Mouse (Mus musculus) MEL (cell line): ENCODE data around the gene Coro1b. TPM values are rescaled to one million over a fixed set of nuclear protein-coding genes. Genes with fewer than 3 reads are reported as not detected.

Experiments used
- DNase-seq: peaks from one replicate; pipeline ENCODE4 v3.0.0; 2011; ENCODE audit warnings: low read depth, low spot score
- H3K27ac ChIP-seq: 2 replicates; pipeline ENCODE4 v1.5.1; 2012; ENCODE audit warnings: low read depth, mild to moderate bottlenecking, control low read depth, low read length, moderate library complexity; ENCODE audit not compliant: control insufficient read depth
- H3K27me3 ChIP-seq, 2 experiments: fragments of 150-350 bp in 1 of 2; sonication (generic) in 1 of 2; 2 replicates each; pipeline ENCODE4 v1.6.1; 2012; ENCODE audit warnings: low read length in 2 of 2, mild to moderate bottlenecking in 2 of 2, improper control_type of control experiment in 1 of 2, moderate library complexity in 1 of 2; ENCODE audit not compliant: insufficient read depth in 2 of 2, control insufficient read depth in 1 of 2
- H3K36me3 ChIP-seq, 2 experiments: 2 replicates each; pipeline ENCODE4 v1.6.1; 2012 to 2014; ENCODE audit warnings: low read length in 2 of 2, improper control_type of control experiment in 1 of 2, inconsistent platforms in 1 of 2, mild to moderate bottlenecking in 1 of 2; ENCODE audit not compliant: insufficient read depth in 2 of 2, control insufficient read depth in 1 of 2
- H3K4me1 ChIP-seq, 2 experiments: fragments of 150-350 bp in 1 of 2; sonication (generic) in 1 of 2; 2 replicates each; pipeline ENCODE4 v1.6.1; 2012; ENCODE audit warnings: low read length in 2 of 2, improper control_type of control experiment in 1 of 2, mild to moderate bottlenecking in 1 of 2; ENCODE audit not compliant: insufficient read depth in 2 of 2, control insufficient read depth in 1 of 2
- H3K4me3 ChIP-seq, 2 experiments: fragments of 150-350 bp in 1 of 2; sonication (generic) in 1 of 2; 2 replicates each; pipeline ENCODE4 v1.5.1; 2012; ENCODE audit warnings: low read depth in 2 of 2, low read length in 2 of 2, mild to moderate bottlenecking in 2 of 2, moderate library complexity in 2 of 2, control low read depth in 1 of 2, improper control_type of control experiment in 1 of 2; ENCODE audit not compliant: control insufficient read depth in 1 of 2, insufficient read depth in 1 of 2
- H3K79me2 ChIP-seq: 2 replicates; pipeline ENCODE4 v1.6.1; 2012; ENCODE audit warnings: mild to moderate bottlenecking, low read length, moderate library complexity; ENCODE audit not compliant: control insufficient read depth, poor library complexity, insufficient read depth
- H3K9ac ChIP-seq: 2 replicates; pipeline ENCODE4 v1.6.1; 2012; ENCODE audit warnings: low read depth, mild to moderate bottlenecking, control low read depth, low read length, moderate library complexity; ENCODE audit not compliant: control insufficient read depth, poor library complexity, severe bottlenecking
- H3K9me3 ChIP-seq: fragments of 150-350 bp; sonication (generic); replicated peaks from 2 replicates; pipeline ENCODE4 v1.6.1; 2012; ENCODE audit warnings: mild to moderate bottlenecking, low read length, improper control_type of control experiment, moderate library complexity; ENCODE audit not compliant: insufficient read depth
- CHD1 ChIP-seq: IDR thresholded peaks from 2 replicates; pipeline ENCODE4 v1.6.1; 2012; ENCODE audit warnings: low read depth, mild to moderate bottlenecking, inconsistent platforms, low read length, improper control_type of control experiment
- CTCF ChIP-seq, 3 experiments: IDR thresholded peaks in 2 of 3; conservative IDR thresholded peaks in 1 of 3; 2 replicates each; pipeline ENCODE4 v1.5.1; 2011 to 2012; ENCODE audit warnings: low read length in 3 of 3, low read depth in 2 of 3, mild to moderate bottlenecking in 2 of 3, improper control_type of control experiment in 1 of 3, inconsistent platforms in 1 of 3, mixed read lengths in 1 of 3, moderate library complexity in 1 of 3; ENCODE audit not compliant: control insufficient read depth in 1 of 3, insufficient read depth in 1 of 3, poor library complexity in 1 of 3, severe bottlenecking in 1 of 3
- E2F4 ChIP-seq: IDR thresholded peaks from 2 replicates; pipeline ENCODE4 v1.6.1; 2011; ENCODE audit warnings: low read depth, low read length, improper control_type of control experiment, borderline replicate concordance
- EP300 ChIP-seq, 2 experiments: IDR thresholded peaks; 2 replicates each; pipeline ENCODE4 v1.6.1; 2011; ENCODE audit warnings: improper control_type of control experiment in 2 of 2, low read length in 2 of 2, low read depth in 1 of 2, mild to moderate bottlenecking in 1 of 2
- GABPA ChIP-seq: IDR thresholded peaks from 2 replicates; pipeline ENCODE4 v1.6.1; 2012; ENCODE audit warnings: low read depth, mild to moderate bottlenecking, inconsistent platforms, low read length, improper control_type of control experiment, moderate library complexity
- GATA1 ChIP-seq: IDR thresholded peaks from 2 replicates; pipeline ENCODE4 v1.6.1; 2011; ENCODE audit warnings: low read depth, low read length, improper control_type of control experiment
- HCFC1 ChIP-seq: IDR thresholded peaks from 2 replicates; pipeline ENCODE4 v1.6.1; 2012; ENCODE audit warnings: low read depth, mild to moderate bottlenecking, inconsistent platforms, low read length, improper control_type of control experiment, moderate library complexity
- KAT2A ChIP-seq: conservative IDR thresholded peaks from 2 replicates; pipeline ENCODE4 v1.6.1; 2012; ENCODE audit warnings: low read depth, low read length, improper control_type of control experiment, inconsistent platforms
- MAFK ChIP-seq: IDR thresholded peaks from 2 replicates; pipeline ENCODE4 v1.6.1; 2011; ENCODE audit warnings: low read depth, mild to moderate bottlenecking, low read length, improper control_type of control experiment, borderline replicate concordance
- MAX ChIP-seq: IDR thresholded peaks from 2 replicates; pipeline ENCODE4 v1.6.1; 2011; ENCODE audit warnings: low read length, improper control_type of control experiment
- MAZ ChIP-seq: IDR thresholded peaks from 2 replicates; pipeline ENCODE4 v1.6.1; 2012; ENCODE audit warnings: low read depth, mild to moderate bottlenecking, inconsistent platforms, low read length, improper control_type of control experiment
- MEF2A ChIP-seq: IDR thresholded peaks from 2 replicates; pipeline ENCODE4 v1.6.1; 2014; ENCODE audit warnings: low read depth, mild to moderate bottlenecking, inconsistent platforms, low read length, improper control_type of control experiment; ENCODE audit not compliant: poor library complexity, insufficient replicate concordance, severe bottlenecking; ENCODE audit errors: extremely low read depth
- MXI1 ChIP-seq: IDR thresholded peaks from 2 replicates; pipeline ENCODE4 v1.6.1; 2011; ENCODE audit warnings: mild to moderate bottlenecking, low read depth, low read length, improper control_type of control experiment
- MYB ChIP-seq: IDR thresholded peaks from 2 replicates; pipeline ENCODE4 v1.6.1; 2011; ENCODE audit warnings: mild to moderate bottlenecking, low read depth, low read length, improper control_type of control experiment
- MYC ChIP-seq: IDR thresholded peaks from 2 replicates; pipeline ENCODE4 v1.6.1; 2011; ENCODE audit warnings: low read depth, mild to moderate bottlenecking, low read length, improper control_type of control experiment, moderate library complexity
- NRF1 ChIP-seq: IDR thresholded peaks from 2 replicates; pipeline ENCODE4 v1.6.1; 2014; ENCODE audit warnings: low read depth, mild to moderate bottlenecking, inconsistent platforms, low read length, improper control_type of control experiment, moderate library complexity; ENCODE audit not compliant: poor library complexity, insufficient read depth, severe bottlenecking
- POLR2AphosphoS2 ChIP-seq: IDR thresholded peaks from 2 replicates; pipeline ENCODE4 v1.6.1; 2011; ENCODE audit warnings: low read length, improper control_type of control experiment
- POLR2AphosphoS5 ChIP-seq: IDR thresholded peaks from 2 replicates; pipeline ENCODE4 v1.6.1; 2012; ENCODE audit warnings: low read depth, borderline replicate concordance, mild to moderate bottlenecking, inconsistent platforms, low read length, moderate library complexity, mixed read lengths
- RAD21 ChIP-seq: IDR thresholded peaks from 2 replicates; pipeline ENCODE4 v1.6.1; 2011; ENCODE audit warnings: mild to moderate bottlenecking, low read depth, low read length, improper control_type of control experiment
- RCOR1 ChIP-seq: IDR thresholded peaks from 2 replicates; pipeline ENCODE4 v1.6.1; 2012; ENCODE audit warnings: low read depth, mild to moderate bottlenecking, inconsistent platforms, low read length, improper control_type of control experiment
- SIN3A ChIP-seq: IDR thresholded peaks from 2 replicates; pipeline ENCODE4 v1.6.1; 2012; ENCODE audit warnings: low read length, improper control_type of control experiment, inconsistent platforms
- SMC3 ChIP-seq: IDR thresholded peaks from 2 replicates; pipeline ENCODE4 v1.6.1; 2011; ENCODE audit warnings: low read depth, low read length, improper control_type of control experiment
- TAL1 ChIP-seq: IDR thresholded peaks from 2 replicates; pipeline ENCODE4 v1.6.1; 2012; ENCODE audit warnings: mild to moderate bottlenecking, inconsistent platforms, low read length, moderate library complexity, mixed read lengths
- TCF12 ChIP-seq: IDR thresholded peaks from 2 replicates; pipeline ENCODE4 v1.6.1; 2014; ENCODE audit warnings: low read depth, mild to moderate bottlenecking, inconsistent platforms, low read length, improper control_type of control experiment, moderate library complexity
- UBTF ChIP-seq: IDR thresholded peaks from 2 replicates; pipeline ENCODE4 v1.6.1; 2012; ENCODE audit warnings: low read depth, mild to moderate bottlenecking, inconsistent platforms, low read length, improper control_type of control experiment, moderate library complexity, borderline replicate concordance; ENCODE audit not compliant: insufficient read depth
- USF2 ChIP-seq, 2 experiments: IDR thresholded peaks; 2 replicates each; pipeline ENCODE4 v1.6.1; 2011 to 2012; ENCODE audit warnings: improper control_type of control experiment in 2 of 2, low read length in 2 of 2, borderline replicate concordance in 1 of 2, inconsistent platforms in 1 of 2, low read depth in 1 of 2, mild to moderate bottlenecking in 1 of 2; ENCODE audit not compliant: insufficient read depth in 1 of 2
- ZC3H11A ChIP-seq: IDR thresholded peaks from 2 replicates; pipeline ENCODE4 v1.6.1; 2012; ENCODE audit warnings: low read depth, mild to moderate bottlenecking, inconsistent platforms, low read length, improper control_type of control experiment
- ZMIZ1 ChIP-seq: IDR thresholded peaks from 2 replicates; pipeline ENCODE4 v1.6.1; 2012; ENCODE audit warnings: low read depth, mild to moderate bottlenecking, inconsistent platforms, low read length, improper control_type of control experiment, moderate library complexity
- ZNF384 ChIP-seq: IDR thresholded peaks from 2 replicates; pipeline ENCODE4 v1.6.1; 2012; ENCODE audit warnings: low read depth, mild to moderate bottlenecking, inconsistent platforms, low read length, improper control_type of control experiment
- polyA plus RNA-seq, 2 experiments: library from polyadenylated mRNA; stranded (reverse) in 1 of 2; unstranded in 1 of 2; fragments of >175 nt in 1 of 2; fragments of >200 nt in 1 of 2; gene quantifications; 2 replicates each; pipeline versions ENCODE4 v1.2.1 to v1.2.4; 2012; ENCODE audit warnings: low replicate concordance in 2 of 2, low read depth in 1 of 2; ENCODE audit not compliant: insufficient read length in 2 of 2, insufficient read depth in 1 of 2, missing spikeins in 1 of 2
- total RNA-seq: library from RNA; depleted of rRNA; stranded (reverse); fragments of 300-350 nt; gene quantifications from 2 replicates; pipeline ENCODE4 v1.2.3, GENCODE M21; 2012

Gene Coro1b
- total and polyA plus RNA-seq, 3 experiments = 55.5 to 111 TPM; not detected in 1

- Histone ChIP-seq H3K36me3 (peaks cover 6 to 24% of the 10 kb centered on the region in 2 experiments; a peak in 3 of 4 replicates), H3K9ac (no peak overlapping the region), H3K27me3 (no peaks in the 10 kb centered on the region), H3K4me3 (no peak overlapping the region), H3K27ac (no peak overlapping the region), H3K9me3 (no peaks in the 10 kb centered on the region), H3K4me1 (peaks cover 6 to 32% of the 10 kb centered on the region in 2 experiments), H3K79me2 (peaks cover 37% of the 10 kb centered on the region)
- TF ChIP-seq E2F4 (no peak), MAFK (0 out of 2 replicates have a peak, but pooled peaks have one; percentile 50)
- DNase-seq = no peak
Observed at GRCm38 (mm10) chr19:4197180-4197579, 48.8 kb downstream of the Coro1b start.

GRCm38 (mm10) chr19:4201291-4201909, 53.0 kb downstream of the Coro1b start, which contains the start of gene Rad9a:
Gene Rad9a (minus strand): TSS chr19:4201662.
- Histone ChIP-seq H3K27ac (peak within 1 kb of the TSS; percentile 90), H3K4me1 (peaks cover 6 to 34% of the 10 kb centered on the region in 2 experiments), H3K36me3 (peaks cover 0 to 23% of the 10 kb centered on the region in 2 experiments; a peak in 3 of 4 replicates), H3K9ac (peak within 1 kb of the TSS; percentile 86), H3K9me3 (no peaks in the 10 kb centered on the region), H3K4me3 (peak within 1 kb of the TSS; percentile 72 to 82), H3K79me2 (peaks cover 16% of the 10 kb centered on the region), H3K27me3 (no peaks in the 10 kb centered on the region)
- DNase-seq = peak; percentile 99
- TF ChIP-seq TAL1 (no peak), MEF2A (no peak), MAX (peak; percentile 98), GABPA (no peak), POLR2AphosphoS5 (0 out of 2 replicates have a peak, but pooled peaks have one; percentile 61), USF2 (IDR thresholded peaks at IDR 0.05; ENCODE audit: borderline replicate concordance in 1 of 2, insufficient read depth in 1 of 2, low read depth in 1 of 2, low read length in 2 of 2) (peak; percentile 99), RCOR1 (no peak), SMC3 (no peak), MXI1 (peak; percentile 89), KAT2A (peak; percentile 50; the same call in 1 of the 2 replicates), MYC (peak; percentile 60; the same call in 1 of the 2 replicates), EP300 (IDR thresholded peaks at IDR 0.05; ENCODE audit: low read depth in 1 of 2, low read length in 2 of 2) (no peak), NRF1 (peak; percentile 37; the same call in 1 of the 2 replicates), UBTF (no peak), SIN3A (peak; percentile 94), ZC3H11A (no peak), POLR2AphosphoS2 (peak; percentile 79; the same call in 1 of the 2 replicates), ZMIZ1 (peak; percentile 82; the same call in 1 of the 2 replicates), RAD21 (no peak), GATA1 (no peak), HCFC1 (peak; percentile 79), E2F4 (peak; percentile 78; the same call in 1 of the 2 replicates), CHD1 (no peak), TCF12 (peak; percentile 13), ZNF384 (no peak), MYB (peak; percentile 58; the same call in 1 of the 2 replicates), CTCF (IDR thresholded peaks at IDR 0.05 in 2 of 3, conservative IDR thresholded peaks at IDR 0.05 in 1 of 3; ENCODE audit: control insufficient read depth in 1 of 3, insufficient read depth in 1 of 3, low read depth in 2 of 3, low read length in 3 of 3, poor library complexity in 1 of 3, severe bottlenecking in 1 of 3) (no peak), MAZ (peak; percentile 69; the same call in 1 of the 2 replicates)
